Mouse (Mus musculus): ENCODE data around the gene Rpl22.

GRCm38 (mm10) chr4:152343296-152343695, 17.8 kb downstream of the Rpl22 start:
- TF ChIP-seq POLR2A (IDR thresholded peaks at IDR 0.05; ENCODE audit: insufficient read depth, low read depth, low read length) (no peak), CTCF (IDR thresholded peaks at IDR 0.05; ENCODE audit: insufficient read depth, low read depth, low read length) (peak; percentile 67)
